Mouse (Mus musculus) intestine, embryonic 15.5 days (tissue): Measurements from ENCODE around the gene Slc5a6. TPM values are rescaled to one million over a fixed set of nuclear protein-coding genes. Genes with fewer than 3 reads are reported as not detected.

Source experiments
- ATAC-seq: fragments of 200-750 bp; cut with Nextera tagmentation; 2 replicates; pipeline ENCODE4 v1.8.0; 2017; ENCODE audit warnings: moderate TSS enrichment, moderate library complexity
- H3K27ac ChIP-seq: fragments of 300-500 bp; sonication (generic); 2 replicates; pipeline ENCODE4 v1.5.1; 2015; ENCODE audit warnings: mild to moderate bottlenecking, inconsistent platforms
- H3K27me3 ChIP-seq: fragments of 300-500 bp; sonication (generic); replicated peaks from 2 replicates; pipeline ENCODE4 v1.6.1; 2015; ENCODE audit warnings: inconsistent platforms
- H3K36me3 ChIP-seq: fragments of 300-500 bp; sonication (generic); 2 replicates; pipeline ENCODE4 v1.6.1; 2015; ENCODE audit warnings: inconsistent platforms
- H3K4me1 ChIP-seq: fragments of 300-500 bp; sonication (generic); replicated peaks from 2 replicates; pipeline ENCODE4 v1.6.1; 2015; ENCODE audit warnings: inconsistent platforms
- H3K4me2 ChIP-seq: fragments of 300-500 bp; sonication (generic); replicated peaks from 2 replicates; pipeline ENCODE4 v1.6.1; 2015; ENCODE audit warnings: mild to moderate bottlenecking, inconsistent platforms
- H3K4me3 ChIP-seq: fragments of 300-500 bp; sonication (generic); replicated peaks from 2 replicates; pipeline ENCODE4 v1.5.1; 2015; ENCODE audit warnings: inconsistent platforms
- H3K9ac ChIP-seq: fragments of 300-500 bp; sonication (generic); 2 replicates; pipeline ENCODE4 v1.6.1; 2015; ENCODE audit warnings: inconsistent platforms
- H3K9me3 ChIP-seq: fragments of 300-500 bp; sonication (generic); 2 replicates; pipeline ENCODE4 v1.6.1; 2016; ENCODE audit warnings: inconsistent platforms
- WGBS: fragments of 180-500 bp; shearing (Covaris S2); methylation state at CpG from one replicate; pipeline ENCODE4 v1.1.7; 2015; 5-methylcytosine and 5-hydroxymethylcytosine counted together
- polyA plus RNA-seq: library from polyadenylated mRNA; unstranded; fragments of >200 nt; fragmentation: Nextera tagmentation; extraction: Ambion mirVana; gene quantifications from 2 replicates; pipeline ENCODE4 v1.2.1, GENCODE M21; 2015

The Slc5a6 gene
- polyA plus RNA-seq, result 12.8 and 15.1 TPM in 2 replicates

DNA sequence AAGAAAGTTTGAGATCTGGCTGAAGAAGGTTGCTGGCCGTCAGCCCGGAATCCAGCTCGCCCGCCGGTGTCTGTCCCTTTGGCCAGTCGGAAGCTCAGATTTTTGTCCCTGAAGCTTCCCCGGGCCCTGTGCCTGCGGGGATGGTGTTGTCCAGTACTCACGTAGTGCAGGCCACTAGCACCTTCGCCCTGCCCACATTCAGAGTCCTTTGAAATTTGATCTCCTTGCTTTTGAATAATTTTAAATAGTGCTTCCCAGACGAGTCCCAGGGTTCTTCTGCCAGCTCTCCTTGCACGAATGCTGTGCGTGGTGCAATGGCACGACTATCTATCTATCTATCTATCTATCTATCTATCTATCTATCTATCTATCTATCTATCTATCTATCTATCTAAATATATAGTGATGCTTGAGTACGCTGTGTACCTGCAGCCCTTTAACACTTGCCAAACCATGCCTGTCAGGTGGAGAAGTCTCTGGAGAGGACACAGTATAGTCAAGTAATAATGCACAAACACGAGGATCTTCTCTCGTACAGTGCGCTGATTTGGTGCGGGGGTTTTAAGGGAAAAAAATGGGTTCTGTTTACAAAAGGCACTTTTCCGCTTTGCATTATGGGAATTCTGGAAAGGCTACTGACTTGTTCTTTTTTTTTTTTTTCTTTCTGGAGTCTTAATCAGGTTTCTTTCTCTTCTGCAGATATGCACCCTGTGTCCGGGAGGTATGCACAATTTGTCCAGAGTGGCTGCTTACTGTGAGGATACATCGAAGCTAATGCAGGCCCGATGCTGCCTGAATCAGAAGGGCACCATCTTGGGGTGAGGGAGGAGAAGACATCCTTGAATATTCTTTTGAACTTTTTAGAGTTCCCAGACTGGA, at the start of gene Slc5a6:
TSS of gene Slc5a6 (minus strand) at position 162 of the 879 bp plus-strand sequence.
- Histone ChIP-seq H3K9me3 (no peaks in the 10 kb centered on the region), H3K4me3 (peak within 1 kb of the TSS; percentile 75), H3K27ac (peak within 1 kb of the TSS; percentile 98), H3K36me3 (0 out of 2 replicates have a peak, but pooled peaks cover 5% of the 10 kb centered on the region), H3K9ac (peak within 1 kb of the TSS; percentile 89), H3K4me1 (no peaks in the 10 kb centered on the region; the same call in 1 of the 2 replicates), H3K4me2 (peak within 1 kb of the TSS; percentile 83), H3K27me3 (no peaks in the 10 kb centered on the region)
- under 1% methylated on average over 23 of the region's 23 CpGs for WGBS
- ATAC-seq, result peak; percentile 50

DNA sequence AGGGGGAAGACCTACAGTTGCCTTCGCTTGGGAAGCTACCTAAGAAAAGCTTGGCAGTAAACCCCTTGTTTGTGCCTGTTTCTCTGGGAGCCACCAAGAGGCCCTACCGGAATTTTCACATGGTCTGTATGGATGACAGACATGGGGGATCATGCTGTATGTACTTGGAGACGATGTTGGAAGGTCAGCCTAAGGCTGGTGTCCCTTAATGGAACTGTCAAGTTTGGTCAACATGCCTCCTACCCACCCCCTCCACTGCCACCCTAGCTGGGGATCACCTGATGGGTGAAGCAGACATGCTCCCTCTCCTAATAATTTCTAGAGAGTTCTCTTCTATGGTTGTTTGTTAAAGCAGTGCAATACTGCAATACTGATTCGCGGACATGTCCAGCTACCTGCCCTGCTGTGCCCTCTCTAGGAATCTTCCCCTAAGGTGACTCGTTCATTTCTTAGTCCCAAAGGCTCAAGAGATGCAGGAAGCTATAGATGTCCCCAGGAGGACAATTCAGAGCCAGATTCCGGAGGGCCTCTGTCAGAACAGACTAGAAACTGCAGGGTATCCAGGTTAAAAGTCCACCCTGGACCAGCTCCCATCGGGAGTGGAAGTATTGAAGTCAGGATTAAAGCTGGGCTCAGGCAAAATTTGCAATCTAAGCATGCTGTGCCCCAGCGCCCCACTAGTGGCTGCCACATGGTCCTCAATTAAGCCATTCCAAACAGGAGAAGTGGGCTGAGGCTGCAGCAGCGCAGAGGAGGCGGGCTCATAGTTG, 47.2 kb upstream of the Slc5a6 start:
- ATAC-seq, result no peak
- Histone ChIP-seq H3K36me3 (no peaks in the 10 kb centered on the region), H3K9me3 (no peaks in the 10 kb centered on the region), H3K27me3 (peaks cover 74% of the 10 kb centered on the region), H3K9ac (no peak overlapping the region), H3K4me2 (peak overlapping the region; percentile 89), H3K4me3 (peak overlapping the region; percentile 29), H3K27ac (no peak overlapping the region), H3K4me1 (peaks cover 31% of the 10 kb centered on the region)
- WGBS, result 26% methylated on average over 11 of the region's 11 CpGs

DNA sequence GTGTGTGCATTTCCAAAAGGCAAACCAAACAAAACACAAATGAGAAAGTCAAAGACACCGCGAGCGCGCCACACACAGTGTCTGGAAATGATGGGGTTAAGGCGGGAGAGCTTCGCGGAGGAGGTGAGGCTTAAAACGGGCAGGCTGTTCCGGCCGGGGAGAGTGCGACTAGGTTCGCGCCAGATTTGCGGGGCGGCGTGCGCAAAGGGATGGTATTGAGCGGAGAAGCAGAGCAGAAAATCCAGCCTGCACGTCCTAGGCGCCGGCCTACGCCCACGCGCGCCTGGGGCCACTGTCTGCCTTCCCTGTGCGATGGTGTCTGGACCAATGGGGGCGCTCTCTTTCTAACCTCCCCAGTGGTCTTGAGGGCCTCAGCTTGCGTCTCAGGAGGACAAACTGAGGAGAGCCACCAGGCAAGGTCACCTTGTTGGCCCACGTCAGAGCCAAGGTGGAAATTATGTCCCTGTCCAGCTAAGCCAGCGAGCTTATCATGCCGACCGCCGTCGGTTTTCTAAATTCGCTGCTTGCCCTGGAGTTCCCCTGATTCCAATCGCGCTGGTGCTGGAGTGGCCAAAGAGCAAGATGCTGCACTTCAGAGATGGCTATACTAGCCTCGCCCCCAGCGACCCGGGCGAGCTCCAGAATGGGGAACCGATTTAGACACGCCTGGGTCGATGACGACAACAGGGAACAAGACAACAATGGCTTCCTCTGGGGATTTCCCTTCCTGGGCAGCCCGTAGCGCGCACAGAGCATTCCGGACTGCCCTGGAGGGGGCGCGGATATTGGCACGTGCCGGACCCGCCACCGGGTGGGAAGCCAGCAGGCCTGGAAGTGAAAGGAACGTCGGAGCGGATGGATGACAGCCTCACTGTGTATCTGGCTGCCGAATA, 46.3 kb upstream of the Slc5a6 start:
- Histone ChIP-seq H3K4me1 (peaks cover 31% of the 10 kb centered on the region), H3K27ac (no peak overlapping the region), H3K36me3 (no peaks in the 10 kb centered on the region), H3K27me3 (peaks cover 83% of the 10 kb centered on the region), H3K9ac (0 out of 2 replicates have a peak overlapping the region, but pooled peaks have one; percentile 32), H3K9me3 (no peaks in the 10 kb centered on the region), H3K4me3 (peak overlapping the region; percentile 29), H3K4me2 (peak overlapping the region; percentile 89)
- ATAC-seq, result 0 out of 2 replicates have a peak, but pooled peaks have one; percentile 24
- WGBS, result under 1% methylated on average over 59 of the region's 59 CpGs

DNA sequence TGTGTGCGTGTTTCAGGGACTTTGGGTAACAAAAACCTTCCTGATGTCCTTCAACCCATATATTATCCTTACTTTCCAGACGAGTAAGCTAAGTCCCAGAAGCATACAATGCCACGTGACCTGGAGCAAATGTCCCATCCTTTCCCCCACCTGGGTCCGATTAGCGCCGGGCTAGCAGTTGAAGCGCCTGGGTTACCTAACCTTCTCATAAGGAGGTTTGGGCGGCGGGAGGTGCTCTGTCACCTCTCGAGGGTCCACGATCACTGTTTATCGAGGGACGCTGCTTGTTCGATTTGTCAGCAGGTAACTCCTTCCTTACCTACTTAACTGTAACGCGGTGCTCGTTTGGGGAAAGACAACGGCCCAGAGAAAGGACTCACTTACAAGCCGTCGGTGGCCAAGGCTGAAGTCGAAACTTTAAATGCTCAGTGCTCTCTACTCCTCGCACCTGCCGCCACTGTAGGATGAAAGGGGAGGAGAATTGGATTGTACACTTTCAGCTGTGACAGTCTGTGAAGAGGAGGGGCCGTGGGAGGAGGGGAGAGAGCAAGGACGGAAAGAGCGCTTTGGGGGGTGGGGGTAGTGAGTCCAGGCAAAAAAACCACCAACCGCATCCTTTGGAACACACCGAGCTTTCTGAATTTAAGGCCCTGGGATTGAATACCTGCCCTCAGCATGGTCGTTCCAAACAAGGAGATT, 45.5 kb upstream of the Slc5a6 start:
- WGBS, result 2% methylated on average over 29 of the region's 29 CpGs
- H3K9ac ChIP-seq, result no peak overlapping the region
- peak overlapping the region; percentile 89 for H3K4me2 ChIP-seq

DNA sequence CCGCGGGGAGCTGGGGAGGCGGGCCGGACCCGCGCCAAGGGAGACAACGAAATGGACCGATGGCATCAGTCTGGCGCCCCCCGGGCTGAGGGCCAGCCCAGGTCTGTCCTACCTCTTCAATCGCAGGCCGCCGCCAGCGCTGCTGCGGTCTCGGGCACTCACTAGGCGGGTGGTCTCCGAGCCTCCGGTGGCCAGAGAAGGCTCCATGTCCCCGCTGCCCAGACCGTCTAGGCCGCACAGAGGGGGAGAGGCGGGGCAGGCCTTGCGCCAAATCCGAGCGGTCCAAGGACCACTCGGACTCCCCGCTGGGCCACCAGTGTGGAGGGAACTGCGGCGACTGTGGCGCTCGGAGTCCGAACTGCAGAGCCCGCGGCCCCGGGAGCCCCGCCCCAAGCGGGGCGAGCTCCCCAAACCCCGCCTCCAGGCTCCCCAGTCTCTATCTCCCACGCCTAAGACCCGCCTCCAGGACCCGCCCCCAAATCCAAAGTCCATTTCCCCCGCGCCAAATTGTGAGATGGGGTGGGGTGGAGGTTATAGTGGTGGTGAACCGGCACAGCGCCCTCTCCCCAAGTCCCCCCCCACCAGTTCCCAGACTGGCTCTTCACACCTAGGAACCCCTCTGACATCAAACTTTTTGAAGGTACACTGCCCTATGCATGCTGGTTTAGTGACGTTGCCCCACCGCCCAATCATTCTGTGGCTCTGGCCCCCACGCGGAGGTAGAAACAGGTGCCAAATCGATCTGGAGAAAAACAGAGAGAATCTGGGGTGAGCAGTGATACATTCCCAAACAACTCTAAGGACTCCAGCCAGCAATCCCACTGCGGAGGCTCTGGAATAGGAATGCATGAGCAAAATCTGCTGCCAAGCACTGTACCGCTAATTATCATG, 44.7 kb upstream of the Slc5a6 start:
- H3K4me2 ChIP-seq, result peak overlapping the region; percentile 89
- H3K27me3 ChIP-seq, result peaks cover 89% of the 10 kb centered on the region
- peak overlapping the region; percentile 49 for H3K9ac ChIP-seq
- peaks cover 31% of the 10 kb centered on the region for H3K4me1 ChIP-seq
- WGBS, result 1% methylated on average over 54 of the region's 54 CpGs
- peak overlapping the region; percentile 44 for H3K4me3 ChIP-seq
- no peaks in the 10 kb centered on the region for H3K9me3 ChIP-seq
- ATAC-seq, result peak; percentile 91
- H3K36me3 ChIP-seq, result no peaks in the 10 kb centered on the region
- H3K27ac ChIP-seq, result no peak overlapping the region

More for the DNA sequence above, 45.5 kb upstream of the Slc5a6 start:
- no peak for ATAC-seq
- peak overlapping the region; percentile 29 for H3K4me3 ChIP-seq
- no peaks in the 10 kb centered on the region for H3K36me3 ChIP-seq
- peaks cover 31% of the 10 kb centered on the region for H3K4me1 ChIP-seq
- H3K27me3 ChIP-seq, result peaks cover 86% of the 10 kb centered on the region
- H3K27ac ChIP-seq, result no peak overlapping the region
- H3K9me3 ChIP-seq, result no peaks in the 10 kb centered on the region

DNA sequence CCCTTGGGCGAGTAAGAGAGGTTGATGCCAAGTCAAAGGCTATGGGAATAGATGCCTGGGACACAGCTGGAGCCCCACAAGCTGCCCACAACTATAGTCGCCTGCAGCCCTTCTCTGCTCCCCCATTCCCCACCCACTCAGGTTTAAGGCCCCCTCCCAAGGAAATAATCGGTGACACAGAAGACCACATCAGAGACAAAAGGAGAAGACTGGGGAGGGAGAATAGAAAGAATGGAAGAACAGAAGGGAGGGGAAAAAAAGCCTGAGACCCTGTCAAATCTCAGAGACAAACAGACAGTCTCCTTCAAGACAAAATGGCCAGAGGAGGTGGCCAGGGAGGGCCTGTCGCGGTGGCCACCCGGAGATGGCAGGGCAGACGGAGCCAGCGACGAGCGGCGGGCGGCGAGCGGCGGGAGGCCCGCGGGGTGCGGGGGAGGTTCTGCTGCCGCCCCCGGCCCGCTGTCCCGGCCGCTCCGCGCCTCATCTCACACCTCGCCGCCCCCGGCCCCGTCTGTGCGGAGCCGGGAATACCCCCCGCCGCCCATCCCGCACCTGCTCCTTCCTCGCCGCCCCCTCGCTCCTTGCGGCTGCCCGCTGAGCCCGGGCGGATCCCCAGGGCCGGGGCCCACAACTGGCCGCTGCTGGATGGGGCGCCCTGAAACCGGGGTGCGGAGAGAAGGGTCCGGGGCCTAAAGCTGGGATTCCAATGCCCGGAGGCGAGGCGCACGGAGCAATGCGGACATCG, 43.7 kb upstream of the Slc5a6 start:
- no peaks in the 10 kb centered on the region for H3K36me3 ChIP-seq
- no peaks in the 10 kb centered on the region for H3K9me3 ChIP-seq
- H3K27ac ChIP-seq, result no peak overlapping the region
- peak; percentile 2; the same call in 1 of the 2 replicates for ATAC-seq
- H3K9ac ChIP-seq, result peak overlapping the region; percentile 49
- WGBS, result 3% methylated on average over 51 of the region's 53 CpGs
- peak overlapping the region; percentile 89 for H3K4me2 ChIP-seq
- peaks cover 95% of the 10 kb centered on the region for H3K27me3 ChIP-seq
- peak overlapping the region; percentile 44 for H3K4me3 ChIP-seq
- peaks cover 31% of the 10 kb centered on the region for H3K4me1 ChIP-seq

DNA sequence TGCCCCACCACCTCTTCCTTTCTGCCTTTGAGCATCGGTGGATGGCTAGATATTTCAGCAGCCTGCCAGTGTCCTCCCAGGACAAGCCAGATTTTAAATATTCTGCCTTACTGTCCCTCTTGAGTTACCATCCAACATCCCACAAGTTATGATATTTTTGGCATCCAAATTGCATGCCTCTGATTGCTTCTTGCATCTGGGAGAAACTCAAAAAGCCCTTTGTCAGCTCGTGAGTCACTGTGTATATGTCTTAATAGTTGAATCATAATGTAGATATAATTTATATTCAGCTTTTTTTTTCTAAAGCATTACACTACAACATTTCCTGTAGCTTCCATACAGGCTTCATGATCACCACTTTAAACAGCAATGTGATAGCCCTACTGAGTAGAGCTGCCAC, 38.4 kb upstream of the Slc5a6 start:
- Histone ChIP-seq H3K4me2 (no peak overlapping the region), H3K9me3 (no peaks in the 10 kb centered on the region), H3K27ac (no peak overlapping the region), H3K9ac (no peak overlapping the region), H3K36me3 (no peaks in the 10 kb centered on the region), H3K4me1 (no peaks in the 10 kb centered on the region), H3K27me3 (peaks cover 45% of the 10 kb centered on the region), H3K4me3 (no peak overlapping the region)
- 76% methylated on average over 2 of the region's 2 CpGs for WGBS
- ATAC-seq, result no peak

DNA sequence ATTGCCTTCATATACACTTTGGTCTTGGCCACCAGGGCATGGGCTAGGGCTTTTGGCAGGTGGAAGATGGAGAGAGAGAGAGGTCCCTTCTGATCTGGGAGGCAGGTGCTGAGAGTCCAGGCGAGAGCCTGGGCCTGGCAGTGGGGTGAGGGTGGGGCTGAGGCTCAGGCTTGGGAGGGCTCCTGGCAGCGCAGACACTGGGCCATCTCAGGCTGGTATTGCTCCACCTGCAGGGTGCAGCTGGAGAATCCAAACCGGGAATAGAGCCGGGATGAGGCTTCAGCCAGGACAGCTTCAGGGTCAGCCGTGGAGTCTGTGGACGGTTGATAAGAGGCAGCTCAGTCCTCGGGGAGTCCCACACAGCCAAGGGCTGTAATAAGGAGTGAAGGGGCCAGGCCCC, 37.9 kb upstream of the Slc5a6 start:
- 32% methylated on average over 7 of the region's 7 CpGs for WGBS
- H3K4me3 ChIP-seq, result no peak overlapping the region
- H3K27ac ChIP-seq, result no peak overlapping the region
- no peaks in the 10 kb centered on the region for H3K36me3 ChIP-seq
- no peak overlapping the region for H3K9ac ChIP-seq
- 0 out of 2 replicates have a peak, but pooled peaks have one; percentile 35 for ATAC-seq
- no peaks in the 10 kb centered on the region for H3K4me1 ChIP-seq
- peaks cover 40% of the 10 kb centered on the region for H3K27me3 ChIP-seq
- no peak overlapping the region for H3K4me2 ChIP-seq
- no peaks in the 10 kb centered on the region for H3K9me3 ChIP-seq

DNA sequence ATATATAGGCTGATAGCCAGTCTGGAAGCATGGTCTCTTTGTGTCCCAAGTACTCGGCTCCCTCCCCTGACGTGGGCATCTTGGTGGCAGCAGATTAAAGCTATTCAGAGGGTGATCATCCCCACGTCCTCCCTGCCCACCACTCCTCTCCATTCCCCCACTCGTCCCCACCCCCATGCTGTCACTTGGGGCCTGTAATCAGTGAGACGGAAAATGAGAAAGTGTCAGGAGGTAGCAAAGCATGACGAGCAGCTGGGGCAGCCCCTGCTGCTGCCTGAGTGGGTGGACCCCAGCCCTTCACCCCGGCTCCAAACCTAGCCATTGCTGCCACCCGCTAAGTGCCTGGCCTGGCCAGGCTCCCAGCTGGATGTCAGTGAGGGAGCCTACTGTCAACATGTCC, 35.2 kb upstream of the Slc5a6 start:
- no peaks in the 10 kb centered on the region for H3K9me3 ChIP-seq
- 0 out of 2 replicates have a peak, but pooled peaks cover 3% of the 10 kb centered on the region for H3K36me3 ChIP-seq
- no peaks in the 10 kb centered on the region; the same call in 1 of the 2 replicates for H3K4me1 ChIP-seq
- WGBS, result 26% methylated on average over 8 of the region's 8 CpGs
- no peak for ATAC-seq
- no peak overlapping the region for H3K4me3 ChIP-seq
- H3K27ac ChIP-seq, result no peak overlapping the region
- peaks cover 15% of the 10 kb centered on the region for H3K27me3 ChIP-seq
- H3K4me2 ChIP-seq, result no peak overlapping the region
- H3K9ac ChIP-seq, result no peak overlapping the region
